Mouse (Mus musculus) embryonic fibroblast, embryonic 13.5 days (primary cell): Measurements from ENCODE around the gene Ppp4r3b. TPM values are rescaled to one million over a fixed set of nuclear protein-coding genes. Genes with fewer than 3 reads are reported as not detected.

Source experiments
- H3K27ac ChIP-seq: 2 replicates; pipeline ENCODE4 v1.5.1; 2012; ENCODE audit warnings: low read length, control low read depth, inconsistent platforms; ENCODE audit not compliant: insufficient read depth
- H3K4me1 ChIP-seq: 2 replicates; pipeline ENCODE4 v1.6.1; 2011; ENCODE audit warnings: low read length; ENCODE audit not compliant: control insufficient read depth, insufficient read depth
- H3K4me3 ChIP-seq: 2 replicates; pipeline ENCODE4 v1.5.1; 2011; ENCODE audit warnings: mild to moderate bottlenecking, control low read depth, low read length; ENCODE audit not compliant: insufficient read depth
- CTCF ChIP-seq: IDR thresholded peaks from 2 replicates; pipeline ENCODE4 v1.5.1; 2011; ENCODE audit warnings: mild to moderate bottlenecking, control low read depth, low read length, moderate library complexity, borderline replicate concordance; ENCODE audit not compliant: insufficient read depth
- POLR2A ChIP-seq: IDR thresholded peaks from 2 replicates; pipeline ENCODE4 v1.6.1; 2011; ENCODE audit warnings: low read depth, mild to moderate bottlenecking, control low read depth, low read length, moderate library complexity
- polyA plus RNA-seq: library from polyadenylated mRNA; stranded (reverse); fragments of >200 nt; gene quantifications from 2 replicates; pipeline ENCODE4 v1.2.4, GENCODE M21; 2011; ENCODE audit warnings: low read depth; ENCODE audit not compliant: missing spikeins, insufficient read length

Gene Ppp4r3b
- polyA plus RNA-seq, 1 experiment, result 63.9 TPM

- Histone ChIP-seq H3K27ac (no peak overlapping the region), H3K4me3 (no peak overlapping the region), H3K4me1 (no peaks in the 10 kb centered on the region)
- TF ChIP-seq CTCF, result no peak
- no peak for TF ChIP-seq POLR2A
Measured at GRCm38 (mm10) chr11:29267824-29268223, 95.1 kb downstream of the Ppp4r3b start.

Other genes with a start within 250 kb of the Ppp4r3b start
- gene Pnpt1, start 42.1 kb upstream of the Ppp4r3b start, polyA plus RNA-seq, result 34.2 and 35.1 TPM in 2 replicates
- gene Cfap36, start 74.5 kb downstream of the Ppp4r3b start, polyA plus RNA-seq, result 44.9 and 53.1 TPM in 2 replicates
- gene Ccdc88a, start 200.8 kb downstream of the Ppp4r3b start, polyA plus RNA-seq, result 40.3 and 41.7 TPM in 2 replicates